Mouse (Mus musculus) hematopoietic stem cell, adult 5-6 weeks (primary cell): ENCODE measurements around the gene Tmem138. TPM values are rescaled to one million over a fixed set of nuclear protein-coding genes. Genes with fewer than 3 reads are reported as not detected.

ENCODE experiments used
- ATAC-seq, 2 experiments: fragments of 125-278 bp in 1 of 2; replicated peaks in 1 of 2; 2 replicates each; pipeline ENCODE4 v1.8.0; 2016 to 2017; ENCODE audit warnings: inconsistent platforms in 2 of 2, mild to moderate bottlenecking in 2 of 2, moderate number of reproducible peaks in 2 of 2, low read depth in 1 of 2, moderate TSS enrichment in 1 of 2; ENCODE audit not compliant: low FRiP score in 2 of 2, poor library complexity in 2 of 2, severe bottlenecking in 2 of 2, insufficient read depth in 1 of 2, low TSS enrichment in 1 of 2
- total RNA-seq: library from RNA; stranded (forward); fragments of 172-1452, 232-1000 nt; gene quantifications from 2 replicates; pipeline ENCODE4 v1.2.3, GENCODE M21; 2017

Gene Tmem138
- 5.6 and 11.9 TPM in 2 replicates for total RNA-seq

- ATAC-seq, result peak; percentile 87 to 94
These were observed at the start of gene Tmem138, which contains the start of gene Cyb561a3 for GRCm38 (mm10) chr19:10576690-10577561. Gene Tmem138, minus strand, starts transcription at chr19:10577362. Gene Cyb561a3, plus strand, starts transcription at chr19:10577172.

- no peak for ATAC-seq
These were observed 31.5 kb upstream of the Tmem138 start for GRCm38 (mm10) chr19:10608573-10609240.

- ATAC-seq, result no peak
These were observed 28.9 kb upstream of the Tmem138 start for GRCm38 (mm10) chr19:10605901-10606622.

GRCm38 (mm10) chr19:10605293-10605900, 28.2 kb upstream of the Tmem138 start, which contains the start of the genes Ddb1 and Tkfc:
Gene Ddb1, plus strand, starts transcription at chr19:10605327.
Gene Tkfc, minus strand, starts transcription at chr19:10605654.
- peak; percentile 91 to 93 for ATAC-seq

GRCm38 (mm10) chr19:10604534-10604933, 27.4 kb upstream of the Tmem138 start:
- no peak for ATAC-seq

GRCm38 (mm10) chr19:10603660-10604523, 26.7 kb upstream of the Tmem138 start:
- no peak for ATAC-seq

GRCm38 (mm10) chr19:10602787-10603186, 25.6 kb upstream of the Tmem138 start:
- peak; percentile 51 to 54 for ATAC-seq

GRCm38 (mm10) chr19:10602247-10602769, 25.1 kb upstream of the Tmem138 start:
- 0 out of 4 replicates have a peak, but pooled peaks of 1 of the 2 experiments have one; percentile 2 for ATAC-seq

GRCm38 (mm10) chr19:10599648-10600047, 22.5 kb upstream of the Tmem138 start:
- no peak for ATAC-seq

GRCm38 (mm10) chr19:10598188-10598587, 21.0 kb upstream of the Tmem138 start:
- ATAC-seq, result no peak

GRCm38 (mm10) chr19:10591659-10592377, 14.7 kb upstream of the Tmem138 start:
- no peak for ATAC-seq

- no peak for ATAC-seq
These were observed 13.1 kb upstream of the Tmem138 start for GRCm38 (mm10) chr19:10590301-10590700.

- ATAC-seq, result peak; percentile 77 to 80
These were observed 12.1 kb upstream of the Tmem138 start for GRCm38 (mm10) chr19:10589127-10589857.

GRCm38 (mm10) chr19:10587231-10587630, 10.1 kb upstream of the Tmem138 start:
- no peak for ATAC-seq

- ATAC-seq, result no peak
These were observed 8.0 kb upstream of the Tmem138 start for GRCm38 (mm10) chr19:10585112-10585511.
